Mouse (Mus musculus) liver, embryonic 11.5 days (tissue): Measurements from ENCODE around the gene Fancf. TPM values are rescaled to one million over a fixed set of nuclear protein-coding genes. Genes with fewer than 3 reads are reported as not detected.

Experiments
- ATAC-seq: fragments of 200-750 bp; cut with Nextera tagmentation; replicated peaks from 2 replicates; pipeline ENCODE4 v1.8.0; 2017; ENCODE audit warnings: moderate number of reproducible peaks, mild to moderate bottlenecking, moderate TSS enrichment, moderate library complexity; ENCODE audit not compliant: low FRiP score
- DNase-seq: peaks from one replicate; pipeline ENCODE4 v3.0.0-alpha.2; 2017; ENCODE audit warnings: low spot score
- H3K27ac ChIP-seq: fragments of 300-500 bp; sonication (generic); 2 replicates; pipeline ENCODE4 v1.5.1; 2014; ENCODE audit warnings: mild to moderate bottlenecking, low read depth, low read length, control low read depth
- H3K27me3 ChIP-seq: fragments of 300-500 bp; sonication (generic); replicated peaks from 2 replicates; pipeline ENCODE4 v1.6.1; 2014; ENCODE audit warnings: low read length, mixed read lengths; ENCODE audit not compliant: control insufficient read depth, insufficient read depth
- H3K36me3 ChIP-seq: fragments of 300-500 bp; sonication (generic); 2 replicates; pipeline ENCODE4 v1.6.1; 2014; ENCODE audit warnings: mild to moderate bottlenecking, low read length, moderate library complexity, mixed read lengths; ENCODE audit not compliant: control insufficient read depth, insufficient read depth
- H3K4me1 ChIP-seq: fragments of 300-500 bp; sonication (generic); replicated peaks from 2 replicates; pipeline ENCODE4 v1.6.1; 2014; ENCODE audit warnings: low read length, mixed read lengths; ENCODE audit not compliant: control insufficient read depth, insufficient read depth
- H3K4me2 ChIP-seq: fragments of 300-500 bp; sonication (generic); 2 replicates; pipeline ENCODE4 v1.6.1; 2014; ENCODE audit warnings: mild to moderate bottlenecking, control low read depth, moderate library complexity
- H3K4me3 ChIP-seq: fragments of 300-500 bp; sonication (generic); 2 replicates; pipeline ENCODE4 v1.5.1; 2014; ENCODE audit warnings: low read depth, low read length, control low read depth
- H3K9ac ChIP-seq: fragments of 300-500 bp; sonication (generic); 2 replicates; pipeline ENCODE4 v1.6.1; 2014; ENCODE audit warnings: low read depth, low read length, control low read depth
- H3K9me3 ChIP-seq: fragments of 300-500 bp; sonication (generic); 2 replicates; pipeline ENCODE4 v1.6.1; 2016; ENCODE audit warnings: low read length, inconsistent platforms, mixed read lengths; ENCODE audit not compliant: control insufficient read depth
- WGBS: fragments of 180-500 bp; shearing (Covaris S2); extraction: QIAGEN DNeasy Blood & Tissue Kit; methylation state at CpG from one replicate; pipeline ENCODE4 v1.1.7; 2014; 5-methylcytosine and 5-hydroxymethylcytosine counted together
- polyA plus RNA-seq: library from polyadenylated mRNA; unstranded; fragments of >200 nt; fragmentation: Nextera tagmentation; extraction: Ambion mirVana; gene quantifications from 2 replicates; pipeline ENCODE4 v1.2.1, GENCODE M21; 2014

The Fancf gene
- polyA plus RNA-seq, 1 experiment from 2014 or later = 18.4 TPM

GRCm38 (mm10) chr7:51819891-51820290 lies 42.2 kb downstream of the Fancf start:
- Histone ChIP-seq H3K9ac (no peak overlapping the region), H3K4me2 (no peak overlapping the region), H3K4me1 (no peaks in the 10 kb centered on the region), H3K27me3 (no peaks in the 10 kb centered on the region), H3K36me3 (no peaks in the 10 kb centered on the region), H3K9me3 (no peaks in the 10 kb centered on the region), H3K27ac (no peak overlapping the region), H3K4me3 (no peak overlapping the region)
- no peak for ATAC-seq
- WGBS = 58% methylated on average over 1 of the region's 1 CpGs
- no peak for DNase-seq

DNA sequence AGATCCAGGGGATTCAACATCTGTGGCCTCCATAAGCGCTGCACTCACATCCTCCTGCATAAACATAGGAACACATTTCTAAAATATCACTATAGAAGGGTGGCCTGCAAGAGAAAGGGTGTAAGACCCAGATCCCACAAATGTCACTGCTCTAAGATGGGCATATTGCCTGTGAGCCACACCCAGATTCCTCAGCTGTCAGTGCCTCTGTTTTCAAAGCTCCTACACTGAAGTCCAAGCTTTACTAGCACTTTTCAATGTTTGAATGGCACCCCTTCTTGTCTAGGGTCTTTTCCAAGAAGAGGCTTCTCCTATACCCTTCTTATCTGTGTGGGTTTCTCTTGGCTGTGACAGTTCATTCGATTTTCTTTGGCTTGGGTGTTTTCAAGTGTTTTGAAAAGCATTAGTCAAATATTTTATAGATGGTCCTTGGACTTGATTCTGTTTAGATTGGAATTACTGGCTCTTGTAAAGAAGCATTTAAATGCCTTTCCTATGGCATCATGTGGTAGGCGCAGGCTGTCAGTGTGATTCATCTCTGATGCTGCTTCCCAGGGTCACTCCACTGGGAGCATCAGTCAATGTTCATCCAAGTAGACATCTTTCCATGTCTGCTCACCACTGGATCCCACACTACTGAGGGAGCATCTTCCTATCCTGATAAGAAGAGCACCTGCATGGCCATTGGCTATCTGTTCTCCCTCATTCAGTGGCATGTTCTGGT lies 43.7 kb downstream of the Fancf start:
- 52% methylated on average over 3 of the region's 3 CpGs for WGBS
- Histone ChIP-seq H3K9me3 (no peaks in the 10 kb centered on the region), H3K4me1 (no peaks in the 10 kb centered on the region), H3K4me2 (no peak overlapping the region), H3K36me3 (no peaks in the 10 kb centered on the region), H3K27me3 (no peaks in the 10 kb centered on the region), H3K9ac (no peak overlapping the region), H3K4me3 (no peak overlapping the region), H3K27ac (no peak overlapping the region)
- ATAC-seq (no peak), DNase-seq (no peak)

GRCm38 (mm10) chr7:51816283-51816839 lies 45.7 kb downstream of the Fancf start:
- H3K9me3 ChIP-seq = no peaks in the 10 kb centered on the region
- no peaks in the 10 kb centered on the region for H3K36me3 ChIP-seq
- DNase-seq (no peak), ATAC-seq (no peak)
- no peak overlapping the region for H3K4me2 ChIP-seq
- H3K27ac ChIP-seq = no peak overlapping the region
- WGBS = 47% methylated on average over 3 of the region's 3 CpGs
- H3K4me1 ChIP-seq = no peaks in the 10 kb centered on the region
- H3K4me3 ChIP-seq = no peak overlapping the region
- no peaks in the 10 kb centered on the region for H3K27me3 ChIP-seq
- H3K9ac ChIP-seq = no peak overlapping the region

- DNase-seq (no peak), ATAC-seq (no peak)
- no peaks in the 10 kb centered on the region for H3K4me1 ChIP-seq
- H3K4me2 ChIP-seq = no peak overlapping the region
- no peaks in the 10 kb centered on the region for H3K27me3 ChIP-seq
- no peak overlapping the region for H3K9ac ChIP-seq
- H3K36me3 ChIP-seq = no peaks in the 10 kb centered on the region
- 48% methylated on average over 4 of the region's 4 CpGs for WGBS
- no peaks in the 10 kb centered on the region for H3K9me3 ChIP-seq
- no peak overlapping the region for H3K4me3 ChIP-seq
- H3K27ac ChIP-seq = no peak overlapping the region
Measured at GRCm38 (mm10) chr7:51815473-51816282, 46.4 kb downstream of the Fancf start.

Other genes starting within 250 kb of the Fancf start
- gene Slc17a6, start 240.3 kb downstream of the Fancf start, polyA plus RNA-seq = not detected in 2 replicates
- gene Gas2, start 252 bp downstream of the Fancf start, polyA plus RNA-seq = 13.3 and 14.4 TPM in 2 replicates
- gene Svip, start 143.8 kb upstream of the Fancf start, polyA plus RNA-seq = 24.3 and 26.5 TPM in 2 replicates
- not detected in 2 replicates for gene 1700015G11Rik, start 153.5 kb upstream of the Fancf start, polyA plus RNA-seq